Mouse (Mus musculus) urinary bladder, postnatal 36 days (tissue): ENCODE results near the gene Man2a2.
"Not testable (repeated sequence)": the region's sequence is repeated elsewhere in the genome, so short reads cannot be mapped to it uniquely, and the experiment has no call there.

Experiments
- DNase-seq, 2 experiments: peaks; one replicate each; pipeline ENCODE4 v3.0.0; 2022; ENCODE audit warnings: low spot score in 2 of 2, mixed read lengths in 1 of 2

The Man2a2 gene

GRCm38 (mm10) chr7:80400571-80400970 lies 29.4 kb upstream of the Man2a2 start:
- DNase-seq, result no peak

- peak; percentile 57 to 77 for DNase-seq
Observed at GRCm38 (mm10) chr7:80400099-80400498, 28.9 kb upstream of the Man2a2 start.

- DNase-seq, result no peak
Observed at GRCm38 (mm10) chr7:80398654-80399444, 27.7 kb upstream of the Man2a2 start.

GRCm38 (mm10) chr7:80397986-80398385 lies 26.8 kb upstream of the Man2a2 start:
- DNase-seq, result no peak

GRCm38 (mm10) chr7:80396427-80396826 lies 25.3 kb upstream of the Man2a2 start:
- DNase-seq, result not testable (repeated sequence)

GRCm38 (mm10) chr7:80394600-80394999 lies 23.4 kb upstream of the Man2a2 start:
- DNase-seq, result no peak

GRCm38 (mm10) chr7:80392119-80392518 lies 20.9 kb upstream of the Man2a2 start:
- peak in 1 of 2 experiments; percentile 59 for DNase-seq

GRCm38 (mm10) chr7:80387633-80388543 lies 16.7 kb upstream of the Man2a2 start, which contains the start of gene Fes:
Gene Fes, minus strand, starts transcription at chr7:80387946.
- DNase-seq, result peak in 1 of 2 experiments; percentile 68

GRCm38 (mm10) chr7:80387033-80387632 lies 16.0 kb upstream of the Man2a2 start:
- DNase-seq, result no peak

- peak; percentile 87 to 91 for DNase-seq
Observed at GRCm38 (mm10) chr7:80386235-80386930, 15.2 kb upstream of the Man2a2 start.

GRCm38 (mm10) chr7:80382919-80383318 lies 11.7 kb upstream of the Man2a2 start:
- DNase-seq, result no peak

- DNase-seq, result no peak
Observed at GRCm38 (mm10) chr7:80379531-80379930, 8.4 kb upstream of the Man2a2 start.

- peak in 1 of 2 experiments; percentile 59 for DNase-seq
Observed at GRCm38 (mm10) chr7:80377471-80377870, 6.3 kb upstream of the Man2a2 start.

GRCm38 (mm10) chr7:80376192-80376591 lies 5.0 kb upstream of the Man2a2 start:
- no peak for DNase-seq

GRCm38 (mm10) chr7:80375376-80376039 lies 4.3 kb upstream of the Man2a2 start:
- DNase-seq, result peak; percentile 53 to 57

GRCm38 (mm10) chr7:80374733-80375132 lies 3.6 kb upstream of the Man2a2 start:
- DNase-seq, result no peak

- no peak for DNase-seq
Observed at GRCm38 (mm10) chr7:80374280-80374679, 3.1 kb upstream of the Man2a2 start.

GRCm38 (mm10) chr7:80373850-80374249 lies 2.7 kb upstream of the Man2a2 start:
- DNase-seq, result no peak

GRCm38 (mm10) chr7:80373352-80373751 lies 2.2 kb upstream of the Man2a2 start:
- no peak for DNase-seq

- DNase-seq, result no peak
Observed at GRCm38 (mm10) chr7:80372667-80373066, 1.5 kb upstream of the Man2a2 start.

GRCm38 (mm10) chr7:80372166-80372565 lies 991 bp upstream of the Man2a2 start:
- DNase-seq, result no peak
